Mouse (Mus musculus) hematopoietic stem cell, adult 5-6 weeks (primary cell): ENCODE measurements at regions not wholly inside any gene's neighbourhood (a gene's known extent, or its start where the extent isn't known, plus 50 kb on each side); places are given as distances from the start of the nearest gene placed in this dataset.

Experiments used
- ATAC-seq, 2 experiments: fragments of 125-278 bp in 1 of 2; replicated peaks in 1 of 2; 2 replicates each; pipeline ENCODE4 v1.8.0; 2016 to 2017; ENCODE audit warnings: inconsistent platforms in 2 of 2, mild to moderate bottlenecking in 2 of 2, moderate number of reproducible peaks in 2 of 2, low read depth in 1 of 2, moderate TSS enrichment in 1 of 2; ENCODE audit not compliant: low FRiP score in 2 of 2, poor library complexity in 2 of 2, severe bottlenecking in 2 of 2, insufficient read depth in 1 of 2, low TSS enrichment in 1 of 2

GRCm38 (mm10) chr4:148753849-148754248 is 50.4 kb upstream of the Casz1 start:
- no peak for ATAC-seq
